Mouse (Mus musculus) liver, postnatal 0 days (tissue): Measurements from ENCODE around the gene Atp8a2. TPM values are rescaled to one million over a fixed set of nuclear protein-coding genes. Genes with fewer than 3 reads are reported as not detected.

Source experiments
- ATAC-seq: fragments of 200-750 bp; cut with Nextera tagmentation; 2 replicates; pipeline ENCODE4 v1.8.0; 2017; ENCODE audit warnings: mild to moderate bottlenecking, moderate library complexity
- DNase-seq: peaks from one replicate; pipeline ENCODE4 v3.0.0-alpha.2; 2016
- H3K27ac ChIP-seq: fragments of 300-500 bp; sonication (generic); 2 replicates; pipeline ENCODE4 v1.5.1; 2014; ENCODE audit warnings: antibody characterized with exemption, moderate library complexity, mild to moderate bottlenecking, low read depth
- H3K27me3 ChIP-seq: fragments of 300-500 bp; sonication (generic); 2 replicates; pipeline ENCODE4 v1.6.1; 2014; ENCODE audit warnings: low read length, control low read depth, mixed read lengths; ENCODE audit not compliant: insufficient read depth
- H3K36me3 ChIP-seq: fragments of 300-500 bp; sonication (generic); replicated peaks from 2 replicates; pipeline ENCODE4 v1.6.1; 2014; ENCODE audit warnings: mild to moderate bottlenecking, control low read depth, low read length, moderate library complexity, mixed read lengths; ENCODE audit not compliant: insufficient read depth
- H3K4me1 ChIP-seq: fragments of 300-500 bp; sonication (generic); 2 replicates; pipeline ENCODE4 v1.6.1; 2014; ENCODE audit warnings: antibody characterized with exemption, mild to moderate bottlenecking, control low read depth; ENCODE audit not compliant: insufficient read depth
- H3K4me2 ChIP-seq: fragments of 300-500 bp; sonication (generic); 2 replicates; pipeline ENCODE4 v1.6.1; 2014; ENCODE audit warnings: low read depth, mild to moderate bottlenecking, low read length, moderate library complexity, mixed read lengths
- H3K4me3 ChIP-seq: fragments of 300-500 bp; sonication (generic); 2 replicates; pipeline ENCODE4 v1.5.1; 2014; ENCODE audit warnings: low read depth, low read length
- H3K9ac ChIP-seq: fragments of 300-500 bp; sonication (generic); replicated peaks from 2 replicates; pipeline ENCODE4 v1.6.1; 2014; ENCODE audit warnings: mild to moderate bottlenecking, moderate library complexity
- H3K9me3 ChIP-seq: fragments of 300-500 bp; sonication (generic); 2 replicates; pipeline ENCODE4 v1.6.1; 2016; ENCODE audit warnings: mild to moderate bottlenecking, control low read depth, low read length, mixed read lengths
- CTCF ChIP-seq: sonication (generic); IDR thresholded peaks from 2 replicates; pipeline ENCODE4 v1.5.1; 2016; ENCODE audit warnings: antibody characterized with exemption, low read depth
- EP300 ChIP-seq: IDR thresholded peaks from 2 replicates; pipeline ENCODE4 v1.6.1; 2016; ENCODE audit warnings: antibody characterized with exemption, low read depth, mild to moderate bottlenecking
- WGBS: fragments of 180-500 bp; shearing (Covaris S2); extraction: QIAGEN DNeasy Blood & Tissue Kit; methylation state at CpG from one replicate; pipeline ENCODE4 v1.1.7; 2014; ENCODE audit not compliant: insufficient replicate concordance; 5-methylcytosine and 5-hydroxymethylcytosine counted together
- polyA plus RNA-seq: library from polyadenylated mRNA; unstranded; fragments of >200 nt; fragmentation: Nextera tagmentation; extraction: Ambion mirVana; gene quantifications from 2 replicates; pipeline ENCODE4 v1.2.1, GENCODE M21; 2015

The Atp8a2 gene
- polyA plus RNA-seq, 1 experiment from 2014 or later, result 7.5 TPM

DNA sequence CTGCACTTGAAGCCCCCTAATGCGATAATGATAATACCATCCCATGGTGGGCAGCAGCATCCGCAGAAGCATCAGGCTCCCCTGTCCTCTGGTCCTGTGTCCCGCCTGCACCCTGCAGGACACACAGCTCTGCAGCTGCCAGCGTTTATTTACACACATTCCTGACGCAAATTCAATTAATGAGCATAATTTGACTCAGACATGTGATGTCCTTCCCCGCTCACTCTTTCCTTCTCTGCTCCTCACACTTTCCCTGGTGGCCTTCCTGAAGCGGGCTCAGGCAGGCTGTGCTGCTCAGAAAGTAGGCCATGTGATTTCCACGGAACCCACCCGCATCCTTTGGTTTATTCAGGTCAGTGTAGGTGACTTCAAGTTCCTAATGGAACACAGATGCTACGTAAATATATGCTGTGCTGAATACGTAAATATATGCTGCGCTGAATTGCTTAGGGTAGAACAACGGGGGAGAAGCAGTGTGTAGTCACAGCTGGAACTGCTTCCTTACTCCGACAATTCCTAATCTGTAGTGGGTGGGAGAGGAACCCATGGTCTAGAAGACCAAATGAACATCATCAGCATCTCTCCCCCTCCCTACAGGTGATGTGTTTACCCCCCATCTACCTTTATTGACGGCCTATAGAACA lies 437.7 kb downstream of the Atp8a2 start:
- WGBS, result 76% methylated on average over 15 of the region's 15 CpGs
- Histone ChIP-seq H3K4me2 (no peak overlapping the region), H3K36me3 (no peaks in the 10 kb centered on the region), H3K4me3 (no peak overlapping the region), H3K9me3 (no peaks in the 10 kb centered on the region), H3K4me1 (0 out of 2 replicates have a peak, but pooled peaks cover 2% of the 10 kb centered on the region), H3K9ac (no peak overlapping the region), H3K27me3 (no peaks in the 10 kb centered on the region), H3K27ac (no peak overlapping the region)
- no peak for TF ChIP-seq EP300
- no peak for TF ChIP-seq CTCF
- ATAC-seq, result no peak
- DNase-seq, result no peak

DNA sequence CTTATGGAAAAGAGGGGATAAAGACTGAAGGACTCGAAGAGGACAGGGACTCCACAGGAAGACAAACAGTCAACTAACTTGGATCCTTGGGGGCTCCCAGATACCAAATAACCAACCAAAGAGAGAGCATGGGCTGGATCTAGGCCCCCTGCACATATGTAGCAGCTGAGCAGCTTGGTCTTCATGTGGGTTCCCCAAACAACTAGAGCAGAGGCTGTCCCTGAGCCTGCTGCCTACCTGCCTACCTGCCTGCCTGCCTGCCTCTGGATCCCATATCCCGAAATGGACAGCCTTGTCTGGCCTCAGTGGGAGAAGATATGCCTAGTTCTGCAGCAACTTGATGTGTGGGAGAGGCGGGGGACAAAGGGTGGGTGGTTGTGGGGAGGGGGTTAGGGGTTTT lies 444.6 kb downstream of the Atp8a2 start:
- 71% methylated on average over 3 of the region's 3 CpGs for WGBS
- Histone ChIP-seq H3K27ac (no peak overlapping the region), H3K9me3 (no peaks in the 10 kb centered on the region), H3K4me1 (no peaks in the 10 kb centered on the region), H3K9ac (no peak overlapping the region), H3K4me2 (no peak overlapping the region), H3K27me3 (no peaks in the 10 kb centered on the region), H3K4me3 (no peak overlapping the region), H3K36me3 (no peaks in the 10 kb centered on the region)
- DNase-seq (no peak), ATAC-seq (no peak)
- TF ChIP-seq EP300 (no peak), CTCF (no peak)

DNA sequence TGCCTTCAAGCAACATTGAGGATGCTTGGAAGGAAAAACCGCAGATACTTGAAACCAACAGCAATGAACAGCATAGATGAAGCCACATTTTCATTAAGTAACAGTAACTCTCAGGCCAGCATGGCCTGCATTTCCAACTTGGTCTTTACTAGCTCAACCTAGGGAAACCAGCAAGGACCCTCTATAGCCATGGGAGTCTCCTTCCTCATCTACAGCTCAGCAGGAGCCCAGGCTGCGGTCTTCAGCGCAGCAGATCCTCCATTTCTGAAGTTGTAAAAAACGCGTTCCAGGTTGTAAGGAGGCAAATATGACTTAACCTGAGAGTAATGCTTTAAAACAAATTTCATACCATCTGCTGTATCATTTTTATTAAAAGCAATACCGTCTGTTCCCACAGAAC lies 447.0 kb downstream of the Atp8a2 start:
- H3K4me3 ChIP-seq, result no peak overlapping the region
- H3K27me3 ChIP-seq, result no peaks in the 10 kb centered on the region
- ATAC-seq, result no peak
- no peaks in the 10 kb centered on the region for H3K9me3 ChIP-seq
- no peak overlapping the region for H3K4me2 ChIP-seq
- WGBS, result 81% methylated on average over 6 of the region's 6 CpGs
- H3K36me3 ChIP-seq, result no peaks in the 10 kb centered on the region
- DNase-seq, result no peak
- TF ChIP-seq CTCF (no peak), EP300 (no peak)
- no peak overlapping the region for H3K9ac ChIP-seq
- no peak overlapping the region for H3K27ac ChIP-seq
- no peaks in the 10 kb centered on the region for H3K4me1 ChIP-seq

DNA sequence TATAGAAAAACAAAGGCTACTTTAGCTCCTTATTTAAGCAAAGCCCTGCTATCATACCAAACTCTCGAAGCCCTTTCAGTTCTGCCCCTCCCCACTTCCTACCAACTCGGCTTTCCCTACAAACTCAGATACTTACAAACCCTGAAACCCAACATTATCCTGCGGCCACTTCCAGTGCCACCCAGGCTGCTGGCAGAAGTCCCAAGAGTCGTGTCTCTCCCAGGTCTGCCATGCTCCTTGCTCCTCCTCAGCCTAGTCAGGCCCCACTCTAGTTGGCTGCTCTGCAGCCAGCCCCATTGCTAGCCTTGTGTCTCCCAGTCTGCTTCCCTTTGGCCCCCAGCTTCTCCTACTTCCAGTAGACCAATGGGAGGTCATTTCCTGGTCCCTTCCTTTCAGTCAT lies 451.3 kb downstream of the Atp8a2 start:
- WGBS, result 55% methylated on average over 4 of the region's 4 CpGs
- H3K9ac ChIP-seq, result no peak overlapping the region
- no peak for ATAC-seq
- no peak for TF ChIP-seq CTCF
- TF ChIP-seq EP300, result no peak
- H3K27me3 ChIP-seq, result no peaks in the 10 kb centered on the region
- H3K36me3 ChIP-seq, result no peaks in the 10 kb centered on the region
- no peaks in the 10 kb centered on the region for H3K9me3 ChIP-seq
- H3K4me3 ChIP-seq, result no peak overlapping the region
- H3K4me2 ChIP-seq, result no peak overlapping the region
- DNase-seq, result no peak
- no peak overlapping the region for H3K27ac ChIP-seq
- H3K4me1 ChIP-seq, result no peaks in the 10 kb centered on the region

DNA sequence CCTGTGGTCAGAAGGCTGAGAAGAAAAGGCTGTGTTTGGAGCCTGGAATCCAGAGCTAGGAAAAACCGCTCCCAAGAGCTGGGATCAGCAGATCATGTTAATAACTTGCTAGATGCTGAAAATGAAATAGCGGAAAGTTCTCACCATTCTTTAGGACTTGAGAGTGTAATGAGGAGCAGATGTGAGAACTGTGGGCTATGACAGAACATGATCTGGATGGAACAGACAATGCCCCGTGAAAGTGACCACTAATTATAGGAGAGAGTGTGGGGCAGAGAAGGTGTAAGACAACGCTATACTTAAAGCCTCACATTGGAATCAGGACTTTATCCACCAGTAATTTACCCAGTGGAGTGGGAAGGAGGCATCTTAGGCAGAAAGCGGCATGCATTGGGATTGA lies 455.2 kb downstream of the Atp8a2 start:
- ATAC-seq (no peak), DNase-seq (no peak)
- no peak overlapping the region for H3K27ac ChIP-seq
- H3K4me1 ChIP-seq, result no peaks in the 10 kb centered on the region
- WGBS, result 86% methylated on average over 5 of the region's 5 CpGs
- no peaks in the 10 kb centered on the region for H3K9me3 ChIP-seq
- H3K9ac ChIP-seq, result no peak overlapping the region
- H3K27me3 ChIP-seq, result no peaks in the 10 kb centered on the region
- TF ChIP-seq EP300 (no peak), CTCF (no peak)
- H3K36me3 ChIP-seq, result no peaks in the 10 kb centered on the region
- no peak overlapping the region for H3K4me3 ChIP-seq
- H3K4me2 ChIP-seq, result no peak overlapping the region

DNA sequence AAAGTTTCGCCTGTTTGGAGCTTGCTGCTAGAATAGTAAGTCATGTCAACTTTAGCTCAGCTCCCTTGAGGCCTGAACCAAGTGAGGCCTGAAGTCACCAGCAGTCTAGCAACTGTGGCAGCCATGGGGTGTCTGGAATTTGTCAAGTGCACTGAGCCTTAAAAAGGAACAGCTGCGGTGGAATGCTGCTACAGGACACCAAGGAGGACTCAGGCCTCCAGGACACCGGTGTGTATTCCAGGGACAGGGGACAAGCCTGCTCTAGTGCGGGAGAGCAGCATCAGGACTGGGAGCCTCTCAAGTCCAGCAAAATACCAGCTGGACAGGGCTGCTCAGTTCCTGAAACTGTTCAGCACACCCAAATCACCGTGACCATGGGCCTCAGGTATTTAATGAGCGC lies 457.5 kb downstream of the Atp8a2 start:
- 60% methylated on average over 6 of the region's 6 CpGs for WGBS

More for the DNA sequence above, 457.5 kb downstream of the Atp8a2 start:
- ATAC-seq (no peak), DNase-seq (no peak)
- no peak overlapping the region for H3K27ac ChIP-seq
- H3K4me3 ChIP-seq, result no peak overlapping the region
- TF ChIP-seq EP300, result no peak
- TF ChIP-seq CTCF, result no peak
- no peak overlapping the region for H3K9ac ChIP-seq
- no peaks in the 10 kb centered on the region for H3K36me3 ChIP-seq
- H3K9me3 ChIP-seq, result no peaks in the 10 kb centered on the region
- no peaks in the 10 kb centered on the region for H3K27me3 ChIP-seq
- H3K4me1 ChIP-seq, result no peaks in the 10 kb centered on the region
- no peak overlapping the region for H3K4me2 ChIP-seq
